Mouse (Mus musculus) testis, adult 2 months (tissue): ENCODE results near the gene Lcor.

Source experiments
- CTCF ChIP-seq: fragments of 200-500 bp; IDR thresholded peaks from 2 replicates; pipeline ENCODE4 v1.5.1; 2012; ENCODE audit warnings: low read depth, mild to moderate bottlenecking, inconsistent platforms, low read length, moderate library complexity; ENCODE audit not compliant: control insufficient read depth, insufficient read depth, insufficient replicate concordance
- POLR2A ChIP-seq: fragments of 200-500 bp; IDR thresholded peaks from 2 replicates; pipeline ENCODE4 v1.6.1; 2012; ENCODE audit warnings: low read depth, mild to moderate bottlenecking, inconsistent platforms, low read length, moderate library complexity; ENCODE audit not compliant: control insufficient read depth

DNA sequence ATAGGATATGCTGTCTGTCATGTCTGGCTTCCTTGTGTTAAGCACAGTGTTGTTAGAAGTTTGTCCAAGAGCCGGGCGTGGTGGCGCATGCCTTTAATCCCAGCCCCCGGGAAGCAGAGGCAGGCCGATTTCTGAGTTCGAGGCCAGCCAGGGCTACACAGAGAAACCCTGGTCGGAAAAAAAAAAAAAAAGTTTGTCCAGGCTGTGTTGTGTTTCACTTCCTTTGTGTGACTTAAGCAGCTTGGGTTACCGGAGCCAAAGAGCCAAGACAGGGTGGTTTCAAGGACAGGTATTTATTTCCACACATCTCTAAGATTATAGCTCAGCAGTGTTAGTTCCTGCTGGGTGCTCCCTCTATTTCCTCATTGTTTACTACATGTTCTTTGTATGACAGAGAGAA, 25.4 kb downstream of the Lcor start:
- TF ChIP-seq POLR2A (no peak), CTCF (no peak)
